Mouse (Mus musculus) heart, postnatal 0 days (tissue): ENCODE data around the gene Cnep1r1. TPM values are rescaled to one million over a fixed set of nuclear protein-coding genes. Genes with fewer than 3 reads are reported as not detected.

Experiments
- ATAC-seq: fragments of 200-750 bp; cut with Nextera tagmentation; 2 replicates; pipeline ENCODE4 v1.8.0; 2017; ENCODE audit warnings: low read depth, moderate number of reproducible peaks, moderate library complexity; ENCODE audit not compliant: insufficient read depth
- DNase-seq: peaks from one replicate; pipeline ENCODE4 v3.0.0-alpha.2; 2016; ENCODE audit warnings: low spot score
- H3K27ac ChIP-seq: fragments of 300-500 bp; sonication (generic); 2 replicates; pipeline ENCODE4 v1.5.1; 2014; ENCODE audit warnings: low read depth, mild to moderate bottlenecking
- H3K27me3 ChIP-seq: fragments of 300-500 bp; sonication (generic); 2 replicates; pipeline ENCODE4 v1.6.1; 2014; ENCODE audit warnings: low read length, mixed read lengths; ENCODE audit not compliant: control insufficient read depth, insufficient read depth
- H3K36me3 ChIP-seq: fragments of 300-500 bp; sonication (generic); replicated peaks from 2 replicates; pipeline ENCODE4 v1.6.1; 2014; ENCODE audit warnings: low read length, mixed read lengths; ENCODE audit not compliant: control insufficient read depth, insufficient read depth
- H3K4me1 ChIP-seq: fragments of 300-500 bp; sonication (generic); 2 replicates; pipeline ENCODE4 v1.6.1; 2014; ENCODE audit warnings: antibody characterized with exemption; ENCODE audit not compliant: control insufficient read depth, insufficient read depth
- H3K4me2 ChIP-seq: fragments of 300-500 bp; sonication (generic); 2 replicates; pipeline ENCODE4 v1.6.1; 2014; ENCODE audit warnings: low read depth, mild to moderate bottlenecking, low read length, moderate library complexity
- H3K4me3 ChIP-seq: fragments of 300-500 bp; sonication (generic); 2 replicates; pipeline ENCODE4 v1.5.1; 2014; ENCODE audit warnings: low read depth, low read length
- H3K9ac ChIP-seq: fragments of 300-500 bp; sonication (generic); replicated peaks from 2 replicates; pipeline ENCODE4 v1.6.1; 2014; ENCODE audit warnings: low read depth, low read length, mixed read lengths
- H3K9me3 ChIP-seq: fragments of 300-500 bp; sonication (generic); replicated peaks from 2 replicates; pipeline ENCODE4 v1.6.1; 2016; ENCODE audit warnings: low read length; ENCODE audit not compliant: control insufficient read depth
- CTCF ChIP-seq: IDR thresholded peaks from 2 replicates; pipeline ENCODE4 v1.5.1; 2016; ENCODE audit warnings: antibody characterized with exemption, control low read depth, low read depth
- EP300 ChIP-seq: IDR thresholded peaks from 2 replicates; pipeline ENCODE4 v1.6.1; 2016; ENCODE audit warnings: antibody characterized with exemption, low read depth
- WGBS: fragments of 180-500 bp; shearing (Covaris S2); extraction: QIAGEN DNeasy Blood & Tissue Kit; methylation state at CpG from one replicate; pipeline ENCODE4 v1.1.7; 2014; 5-methylcytosine and 5-hydroxymethylcytosine counted together
- polyA plus RNA-seq: library from polyadenylated mRNA; unstranded; fragments of >200 nt; fragmentation: Nextera tagmentation; extraction: Ambion mirVana; gene quantifications from 2 replicates; pipeline ENCODE4 v1.2.1, GENCODE M21; 2015
- total RNA-seq: library from RNA; depleted of rRNA; stranded (reverse); fragments of >200 nt; gene quantifications from 2 replicates; pipeline ENCODE4 v1.2.3, GENCODE M21; 2014; ENCODE audit warnings: low replicate concordance; rRNA removed

The Cnep1r1 gene
- total RNA-seq (12.8 and 21.3 TPM in 2 replicates), polyA plus RNA-seq (32.9 and 35.7 TPM in 2 replicates)

DNA sequence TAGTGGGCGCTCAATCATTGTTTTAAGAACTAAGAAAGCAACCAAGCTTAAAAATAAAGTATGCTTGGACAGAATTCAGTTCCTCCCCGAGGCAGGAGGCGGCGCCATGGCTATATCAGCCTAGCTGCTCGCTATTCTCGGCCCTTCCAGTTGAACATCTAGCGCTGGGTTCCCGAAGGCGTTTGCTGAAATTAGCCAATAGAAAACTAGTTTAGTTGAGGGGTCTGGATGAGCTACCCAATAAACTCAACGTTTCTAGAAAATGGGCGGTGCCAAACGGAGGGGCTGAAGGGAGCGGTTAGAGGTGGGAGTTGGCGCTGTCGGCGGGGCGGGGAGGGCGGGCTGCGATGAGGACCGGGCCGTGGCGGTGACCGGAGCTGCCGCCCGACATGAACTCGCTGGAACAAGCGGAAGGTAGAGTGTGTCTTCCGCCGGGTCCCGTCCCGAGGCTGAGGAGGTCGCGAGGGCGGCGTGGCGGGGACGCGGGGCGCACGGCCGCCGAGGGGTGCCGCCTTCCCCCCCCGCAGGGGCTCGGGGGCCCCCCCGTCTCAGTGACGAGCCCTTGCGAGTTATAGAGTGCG is at the start of gene Cnep1r1:
TSS of gene Cnep1r1 (plus strand) at position 314 of the 581 bp plus-strand sequence.
- Histone ChIP-seq H3K9me3 (no peaks in the 10 kb centered on the region), H3K36me3 (peaks cover 10% of the 10 kb centered on the region), H3K27me3 (no peaks in the 10 kb centered on the region), H3K27ac (peak within 1 kb of the TSS; percentile 82), H3K4me1 (no peaks in the 10 kb centered on the region), H3K4me2 (peak within 1 kb of the TSS; percentile 87), H3K9ac (peak within 1 kb of the TSS; percentile 78), H3K4me3 (peak within 1 kb of the TSS; percentile 76)
- TF ChIP-seq CTCF (peak; percentile 67), EP300 (peak; percentile 80; the same call in 1 of the 2 replicates)
- under 1% methylated on average over 49 of the region's 49 CpGs for WGBS
- ATAC-seq (peak; percentile 99), DNase-seq (peak; percentile 97)

DNA sequence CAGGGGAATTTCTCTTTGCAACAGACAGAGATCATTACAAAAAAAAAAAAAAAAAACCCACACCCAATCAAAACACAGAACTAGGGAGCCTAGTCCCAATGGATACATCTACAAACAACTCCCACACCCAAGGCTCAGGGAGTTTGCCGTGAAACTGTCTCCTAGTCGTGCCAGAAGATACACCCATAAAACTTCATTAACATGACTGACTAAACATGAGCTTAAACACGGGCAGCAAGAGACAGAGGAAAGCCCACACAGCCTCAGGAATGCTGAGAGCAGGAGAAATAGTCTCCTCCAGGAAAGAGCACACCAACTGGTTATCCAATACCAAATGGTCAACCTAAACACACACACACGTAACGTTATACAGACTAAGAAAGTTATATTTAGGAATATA is 36.4 kb upstream of the Cnep1r1 start:
- TF ChIP-seq CTCF (no peak), EP300 (no peak)
- Histone ChIP-seq H3K9ac (no peak overlapping the region), H3K9me3 (no peaks in the 10 kb centered on the region), H3K4me3 (no peak overlapping the region), H3K4me2 (no peak overlapping the region), H3K4me1 (no peaks in the 10 kb centered on the region), H3K27ac (no peak overlapping the region), H3K27me3 (no peaks in the 10 kb centered on the region), H3K36me3 (no peaks in the 10 kb centered on the region)
- ATAC-seq (no peak), DNase-seq (no peak)
- WGBS: 50% methylated on average over 5 of the region's 5 CpGs

GRCm38 (mm10) chr8:88088006-88088405 is 30.6 kb upstream of the Cnep1r1 start:
- no peak overlapping the region for H3K9ac ChIP-seq
- H3K4me1 ChIP-seq: no peaks in the 10 kb centered on the region
- H3K4me2 ChIP-seq: no peak overlapping the region
- no peaks in the 10 kb centered on the region for H3K9me3 ChIP-seq
- H3K27me3 ChIP-seq: no peaks in the 10 kb centered on the region
- TF ChIP-seq EP300: no peak
- no peak for TF ChIP-seq CTCF
- no peaks in the 10 kb centered on the region for H3K36me3 ChIP-seq
- ATAC-seq: no peak
- no peak overlapping the region for H3K4me3 ChIP-seq
- no peak overlapping the region for H3K27ac ChIP-seq
- no peak for DNase-seq

GRCm38 (mm10) chr8:88091661-88092060 is 26.9 kb upstream of the Cnep1r1 start:
- H3K27ac ChIP-seq: no peak overlapping the region
- TF ChIP-seq EP300 (no peak), CTCF (no peak)

GRCm38 (mm10) chr8:88093367-88093766 is 25.2 kb upstream of the Cnep1r1 start:
- 69% methylated on average over 4 of the region's 4 CpGs for WGBS
- Histone ChIP-seq H3K27ac (no peak overlapping the region), H3K4me3 (no peak overlapping the region), H3K9ac (no peak overlapping the region), H3K4me1 (no peaks in the 10 kb centered on the region), H3K27me3 (no peaks in the 10 kb centered on the region), H3K9me3 (no peaks in the 10 kb centered on the region), H3K36me3 (no peaks in the 10 kb centered on the region), H3K4me2 (no peak overlapping the region)
- no peak for DNase-seq
- no peak for ATAC-seq
- no peak for TF ChIP-seq EP300
- TF ChIP-seq CTCF: no peak

More at GRCm38 (mm10) chr8:88091661-88092060, 26.9 kb upstream of the Cnep1r1 start:
- H3K36me3 ChIP-seq: no peaks in the 10 kb centered on the region
- H3K4me2 ChIP-seq: no peak overlapping the region
- WGBS: 72% methylated on average over 2 of the region's 2 CpGs
- ATAC-seq (no peak), DNase-seq (no peak)
- H3K4me1 ChIP-seq: no peaks in the 10 kb centered on the region
- H3K9ac ChIP-seq: no peak overlapping the region
- H3K4me3 ChIP-seq: no peak overlapping the region
- no peaks in the 10 kb centered on the region for H3K27me3 ChIP-seq
- H3K9me3 ChIP-seq: no peaks in the 10 kb centered on the region

DNA sequence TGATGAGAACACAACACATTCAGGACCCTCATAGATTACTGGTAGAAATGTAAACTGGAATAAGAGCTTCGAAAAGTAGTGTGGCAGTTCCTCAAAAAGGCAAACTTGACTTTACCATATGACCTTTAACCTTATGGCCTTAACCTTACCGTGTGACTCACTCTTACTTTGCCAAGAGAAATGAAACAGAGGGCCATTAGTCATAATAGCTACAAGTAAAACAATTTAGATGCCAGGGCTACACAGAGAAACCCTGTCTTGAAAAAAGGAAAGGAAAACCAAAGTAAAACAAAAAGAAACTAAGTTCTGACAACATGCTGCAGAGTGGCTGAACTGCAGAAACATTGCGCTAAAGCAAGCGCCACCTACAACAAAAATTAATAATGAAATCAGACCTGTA is 19.7 kb upstream of the Cnep1r1 start:
- WGBS: 80% methylated on average over 4 of the region's 4 CpGs
- Histone ChIP-seq H3K36me3 (no peaks in the 10 kb centered on the region), H3K27me3 (no peaks in the 10 kb centered on the region), H3K4me3 (no peak overlapping the region), H3K9ac (no peak overlapping the region), H3K27ac (no peak overlapping the region), H3K4me2 (no peak overlapping the region), H3K9me3 (no peaks in the 10 kb centered on the region), H3K4me1 (no peaks in the 10 kb centered on the region)
- no peak for TF ChIP-seq CTCF
- TF ChIP-seq EP300: no peak
- no peak for ATAC-seq
- no peak for DNase-seq
